Mouse (Mus musculus): ENCODE measurements around the gene Kars.

Kars gene

DNA sequence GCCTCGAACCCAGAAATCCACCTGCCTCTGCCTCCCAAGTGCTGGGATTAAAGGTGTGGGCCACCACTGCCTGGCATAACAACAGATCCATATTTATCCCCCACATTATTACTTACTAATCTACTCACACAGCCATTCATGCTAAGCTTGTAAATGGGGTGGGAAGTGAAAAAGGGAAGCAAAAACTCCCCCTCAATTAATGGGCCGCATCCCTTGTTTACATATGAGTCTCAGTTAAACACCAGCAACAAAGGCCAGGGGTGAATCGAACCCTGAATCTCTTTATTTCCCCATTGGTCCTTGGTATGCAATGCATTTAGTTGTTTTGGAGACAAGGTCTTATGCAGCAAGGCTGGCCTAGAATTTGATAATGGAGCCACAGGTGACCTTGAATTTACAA, 60.3 kb downstream of the Kars start:
- Histone ChIP-seq H3K4me1 (replicated peaks; ENCODE audit: low read depth, low read length) (peaks cover 68% of the 10 kb centered on the region), H3K27me3 (ENCODE audit: insufficient read depth, low read length) (no peaks in the 10 kb centered on the region), H3K9me3 (ENCODE audit: low read length) (no peaks in the 10 kb centered on the region), H3K4me3 (replicated peaks; ENCODE audit: low read length) (no peak overlapping the region), H3K36me3 (ENCODE audit: insufficient read depth, low read length) (peaks cover 90% of the 10 kb centered on the region)
- TF ChIP-seq NANOG (IDR thresholded peaks at IDR 0.05; ENCODE audit: borderline replicate concordance, low read length) (no peak), POU5F1 (IDR thresholded peaks at IDR 0.05; ENCODE audit: borderline replicate concordance, low read length) (no peak), CTCF (conservative IDR thresholded peaks at IDR 0.05; ENCODE audit: low read length) (no peak)

DNA sequence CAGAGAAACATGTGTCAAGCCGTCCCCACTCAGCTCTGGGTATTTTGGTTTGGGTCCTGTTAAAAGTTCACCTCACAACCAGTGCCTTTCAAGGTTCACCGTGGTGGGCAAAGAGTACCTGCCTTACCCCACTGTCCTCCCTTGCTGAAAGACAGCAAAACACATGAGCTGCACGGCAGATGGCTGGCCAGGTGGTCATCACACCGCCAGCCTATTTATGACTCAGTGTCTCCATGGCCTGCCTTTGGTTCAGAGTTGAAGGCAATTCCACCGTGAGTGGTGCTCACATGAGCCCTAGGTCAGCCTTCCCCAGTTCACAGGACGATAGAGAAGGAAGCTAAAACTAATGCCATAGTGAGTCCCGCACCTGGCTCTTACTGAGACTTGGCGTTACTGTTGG, 63.2 kb downstream of the Kars start:
- Histone ChIP-seq H3K27me3 (ENCODE audit: insufficient read depth, low read length) (no peaks in the 10 kb centered on the region), H3K4me1 (replicated peaks; ENCODE audit: low read depth, low read length) (peaks cover 83% of the 10 kb centered on the region), H3K36me3 (ENCODE audit: insufficient read depth, low read length) (peaks cover 92% of the 10 kb centered on the region), H3K4me3 (replicated peaks; ENCODE audit: low read length) (no peak overlapping the region), H3K9me3 (ENCODE audit: low read length) (no peaks in the 10 kb centered on the region)
- TF ChIP-seq CTCF (conservative IDR thresholded peaks at IDR 0.05; ENCODE audit: low read length) = no peak
- no peak for TF ChIP-seq NANOG (IDR thresholded peaks at IDR 0.05; ENCODE audit: borderline replicate concordance, low read length)
- no peak for TF ChIP-seq POU5F1 (IDR thresholded peaks at IDR 0.05; ENCODE audit: borderline replicate concordance, low read length)

DNA sequence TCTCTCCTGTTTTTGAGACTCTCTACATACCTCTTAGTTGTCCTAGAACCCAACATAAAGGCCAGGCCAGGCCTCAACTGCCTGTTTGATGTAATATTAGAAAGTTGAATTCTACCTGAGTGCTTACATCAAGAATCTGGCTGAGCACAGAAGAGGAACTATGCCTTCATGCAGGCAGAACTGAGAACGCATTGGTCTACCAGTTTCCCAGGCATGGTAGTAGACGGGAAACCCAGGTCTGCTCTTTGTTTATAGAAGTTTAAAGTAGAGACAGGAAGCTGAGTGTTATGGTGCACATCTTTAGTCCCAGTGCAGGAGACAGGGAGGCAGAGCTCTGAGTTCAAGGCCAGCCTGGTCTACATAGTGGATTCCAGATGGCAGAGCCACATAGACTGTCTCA, 64.0 kb downstream of the Kars start:
- H3K27me3 ChIP-seq (ENCODE audit: insufficient read depth, low read length) = no peaks in the 10 kb centered on the region
- no peak overlapping the region for H3K4me3 ChIP-seq (replicated peaks; ENCODE audit: low read length)
- no peak for TF ChIP-seq POU5F1 (IDR thresholded peaks at IDR 0.05; ENCODE audit: borderline replicate concordance, low read length)
- TF ChIP-seq NANOG (IDR thresholded peaks at IDR 0.05; ENCODE audit: borderline replicate concordance, low read length) = no peak
- TF ChIP-seq CTCF (conservative IDR thresholded peaks at IDR 0.05; ENCODE audit: low read length) = no peak
- H3K36me3 ChIP-seq (ENCODE audit: insufficient read depth, low read length) = peaks cover 94% of the 10 kb centered on the region
- H3K4me1 ChIP-seq (replicated peaks; ENCODE audit: low read depth, low read length) = peaks cover 91% of the 10 kb centered on the region
- H3K9me3 ChIP-seq (ENCODE audit: low read length) = no peaks in the 10 kb centered on the region

DNA sequence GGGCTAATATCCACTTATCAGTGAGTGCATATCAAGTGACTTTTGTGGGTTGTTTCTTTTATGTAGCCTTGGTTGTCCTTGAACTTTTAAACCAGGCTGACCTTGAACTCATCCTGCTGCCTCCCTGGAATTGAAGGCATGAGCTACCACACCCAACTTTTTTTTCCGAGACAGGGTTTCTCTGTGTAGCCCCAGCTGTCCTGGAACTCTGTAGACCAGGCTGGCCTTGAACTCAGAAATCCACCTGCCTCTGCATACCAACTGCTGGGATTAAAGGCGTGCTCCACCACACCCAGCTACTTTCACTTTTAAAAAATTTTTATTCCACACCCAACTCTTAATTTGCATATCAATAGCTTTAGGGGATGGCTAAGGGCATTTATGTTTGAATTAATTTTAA, 67.6 kb downstream of the Kars start:
- H3K27me3 ChIP-seq (ENCODE audit: insufficient read depth, low read length) = no peaks in the 10 kb centered on the region
- peak overlapping the region; percentile 52 for H3K4me3 ChIP-seq (replicated peaks; ENCODE audit: low read length)
- H3K36me3 ChIP-seq (ENCODE audit: insufficient read depth, low read length) = peaks cover 70% of the 10 kb centered on the region
- TF ChIP-seq POU5F1 (IDR thresholded peaks at IDR 0.05; ENCODE audit: borderline replicate concordance, low read length) = peak; percentile 37; the same call in 1 of the 2 replicates
- no peak for TF ChIP-seq NANOG (IDR thresholded peaks at IDR 0.05; ENCODE audit: borderline replicate concordance, low read length)
- TF ChIP-seq CTCF (conservative IDR thresholded peaks at IDR 0.05; ENCODE audit: low read length) = no peak
- no peaks in the 10 kb centered on the region for H3K9me3 ChIP-seq (ENCODE audit: low read length)
- peaks cover 90% of the 10 kb centered on the region for H3K4me1 ChIP-seq (replicated peaks; ENCODE audit: low read depth, low read length)

Data from E14TG2a.4 (cell line).